Mouse (Mus musculus): ENCODE results near the gene Rab3c.

DNA sequence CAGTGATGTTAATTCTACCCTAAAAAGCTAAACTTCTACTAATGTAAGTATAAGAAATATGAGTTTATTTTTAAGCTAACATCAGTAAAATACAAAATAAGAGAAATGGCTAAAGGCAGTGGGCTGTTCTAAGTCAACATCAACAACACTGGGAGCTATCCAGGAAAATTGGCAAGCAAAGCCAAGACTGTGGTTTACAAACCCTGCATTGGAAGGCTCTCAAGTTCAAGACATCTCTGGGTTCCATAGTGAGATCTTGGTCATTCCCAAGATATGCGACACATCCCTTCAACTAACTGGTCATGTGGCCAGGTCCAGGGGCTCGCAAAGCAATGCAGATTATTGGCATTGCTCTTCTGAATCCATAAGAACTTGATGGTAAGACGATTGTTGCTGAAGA lies 5.3 kb downstream of the Rab3c start:
- no peak for TF ChIP-seq POLR2A (IDR thresholded peaks at IDR 0.05; ENCODE audit: low read depth, low read length)
- no peak for TF ChIP-seq CTCF (IDR thresholded peaks at IDR 0.05; ENCODE audit: extremely low read depth, insufficient read length, insufficient replicate concordance, low read depth, low read length)
